Mouse (Mus musculus) layer of hippocampus, adult 18-20 months (tissue): ENCODE results near the gene Ndufs8. TPM values are rescaled to one million over a fixed set of nuclear protein-coding genes. Genes with fewer than 3 reads are reported as not detected.

Experiments used
- DNase-seq, 2 experiments: peaks; one replicate each; pipeline ENCODE4 v3.0.0; 2022; ENCODE audit warnings: low spot score in 2 of 2
- total RNA-seq, 2 experiments: library from RNA; stranded (reverse); gene quantifications; 2 replicates each; pipeline ENCODE4 v1.2.3; 2021

Ndufs8 gene
- total RNA-seq, 2 experiments from 2014 or later: 144 to 147 TPM

DNA sequence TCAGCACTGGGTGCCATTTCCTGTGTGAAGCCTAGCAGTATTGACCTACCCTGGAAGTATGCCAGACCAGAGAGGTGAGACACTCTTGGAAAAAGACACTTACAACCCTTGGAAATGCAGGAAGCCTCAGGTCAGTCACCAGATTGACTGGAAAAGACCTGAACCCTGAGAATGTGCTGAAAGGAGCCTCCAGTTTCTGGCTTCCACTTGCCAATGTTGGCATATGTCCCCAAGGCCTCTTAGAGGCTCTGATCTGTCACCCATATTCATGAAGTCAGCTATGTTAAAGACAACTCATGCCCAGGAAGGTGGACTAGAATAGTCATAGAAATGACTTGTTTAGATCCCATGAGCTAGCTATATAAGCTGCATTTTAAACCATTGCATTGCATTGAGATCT is 41.1 kb downstream of the Ndufs8 start:
- no peak for DNase-seq

DNA sequence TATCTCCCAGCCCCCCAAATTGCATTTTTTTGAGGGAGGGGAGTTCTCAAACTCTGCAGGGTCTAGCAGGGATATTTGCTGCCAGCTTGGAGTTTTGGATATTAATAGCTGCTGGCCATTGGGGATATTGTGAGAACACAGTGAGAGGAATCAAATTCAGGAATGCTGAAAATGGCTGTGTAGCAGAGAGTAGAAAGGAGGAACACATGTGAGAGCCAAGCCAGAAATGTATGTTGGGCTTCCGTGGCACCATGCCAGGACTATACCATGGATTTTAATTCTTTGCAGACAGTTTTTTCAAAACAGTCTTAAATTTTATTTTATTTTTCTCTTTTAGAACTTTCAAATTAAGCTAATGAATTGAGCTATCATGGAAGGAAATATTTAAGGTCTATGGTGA is 44.3 kb downstream of the Ndufs8 start:
- no peak for DNase-seq

- no peak for DNase-seq
These were observed 47.6 kb downstream of the Ndufs8 start for GRCm38 (mm10) chr19:3864960-3865359.

GRCm38 (mm10) chr19:3862713-3863112 is 49.9 kb downstream of the Ndufs8 start:
- DNase-seq: no peak

Other genes starting within 250 kb of the Ndufs8 start
- gene Lrp5, start 226.2 kb downstream of the Ndufs8 start, total RNA-seq: 10 to 100 TPM in 1 of 2 experiments, 1 to 10 TPM in 1; 9.2 to 10.4 TPM
- 10 to 100 TPM; 23.4 to 24.3 TPM for gene 1810055G02Rik, start 204.5 kb downstream of the Ndufs8 start, total RNA-seq
- gene Kmt5b, start 145.4 kb downstream of the Ndufs8 start, total RNA-seq: 10 to 100 TPM; 50.1 to 51.6 TPM
- gene Chka, start 61.0 kb downstream of the Ndufs8 start, total RNA-seq: 100 to 1,000 TPM in 1 of 2 experiments, 10 to 100 TPM in 1; 85.8 to 106 TPM
- 10 to 100 TPM; 17.4 to 20.6 TPM for gene Tcirg1, start 5.6 kb downstream of the Ndufs8 start, total RNA-seq
- 1 to 10 TPM; 3.2 to 3.5 TPM for gene Aldh3b1, start 17.0 kb upstream of the Ndufs8 start, total RNA-seq
- gene Unc93b1, start 22.4 kb upstream of the Ndufs8 start, total RNA-seq: 10 to 100 TPM; 13.6 to 15.9 TPM
- gene Aldh3b3, start 45.9 kb upstream of the Ndufs8 start, total RNA-seq: not detected
- under 1 TPM; 0.53 to 0.99 TPM for gene Aldh3b2, start 59.6 kb upstream of the Ndufs8 start, total RNA-seq
- gene Acy3, start 73.8 kb upstream of the Ndufs8 start, total RNA-seq: 1 to 10 TPM; 2.1 to 2.6 TPM
- gene Tbx10, start 80.0 kb upstream of the Ndufs8 start, total RNA-seq: not detected
- 10 to 100 TPM in 1 of 2 experiments, 1 to 10 TPM in 1; 9.5 to 10.1 TPM for gene Nudt8, start 87.8 kb upstream of the Ndufs8 start, total RNA-seq
- gene Gm49405, start 87.9 kb upstream of the Ndufs8 start, total RNA-seq: 1 to 10 TPM in 1 of 2 experiments, under 1 TPM in 1; 0.97 to 1.3 TPM
- gene Doc2g, start 90.5 kb upstream of the Ndufs8 start, total RNA-seq: 1 to 10 TPM; 2.9 to 3.2 TPM
- gene Ndufv1, start 100.0 kb upstream of the Ndufs8 start, total RNA-seq: 100 to 1,000 TPM; 257 TPM
- gene Gstp1, start 125.2 kb upstream of the Ndufs8 start, total RNA-seq: 100 to 1,000 TPM; 455 to 471 TPM
- 10 to 100 TPM; 44.0 to 76.5 TPM for gene Gstp2, start 133.2 kb upstream of the Ndufs8 start, total RNA-seq
- not detected for gene Gstp3, start 146.8 kb upstream of the Ndufs8 start, total RNA-seq
- not detected for gene Cabp2, start 168.8 kb upstream of the Ndufs8 start, total RNA-seq
- 10 to 100 TPM; 36.2 to 38.7 TPM for gene Cdk2ap2, start 184.4 kb upstream of the Ndufs8 start, total RNA-seq
- gene Pitpnm1, start 187.2 kb upstream of the Ndufs8 start, total RNA-seq: 100 to 1,000 TPM; 174 to 181 TPM
- 100 to 1,000 TPM; 121 to 140 TPM for gene Aip, start 213.1 kb upstream of the Ndufs8 start, total RNA-seq
- not detected for gene Gpr152, start 227.0 kb upstream of the Ndufs8 start, total RNA-seq
- under 1 TPM; 0.22 to 0.30 TPM for gene Cabp4, start 231.3 kb upstream of the Ndufs8 start, total RNA-seq
- gene Coro1b, start 235.8 kb upstream of the Ndufs8 start, total RNA-seq: 10 to 100 TPM; 77.0 to 97.3 TPM
- 1 to 10 TPM; 1.6 to 2.5 TPM for gene Ptprcap, start 240.8 kb upstream of the Ndufs8 start, total RNA-seq